8 mouse cellular contexts compared by ENCODE assay signal in the genomic region with DNA sequence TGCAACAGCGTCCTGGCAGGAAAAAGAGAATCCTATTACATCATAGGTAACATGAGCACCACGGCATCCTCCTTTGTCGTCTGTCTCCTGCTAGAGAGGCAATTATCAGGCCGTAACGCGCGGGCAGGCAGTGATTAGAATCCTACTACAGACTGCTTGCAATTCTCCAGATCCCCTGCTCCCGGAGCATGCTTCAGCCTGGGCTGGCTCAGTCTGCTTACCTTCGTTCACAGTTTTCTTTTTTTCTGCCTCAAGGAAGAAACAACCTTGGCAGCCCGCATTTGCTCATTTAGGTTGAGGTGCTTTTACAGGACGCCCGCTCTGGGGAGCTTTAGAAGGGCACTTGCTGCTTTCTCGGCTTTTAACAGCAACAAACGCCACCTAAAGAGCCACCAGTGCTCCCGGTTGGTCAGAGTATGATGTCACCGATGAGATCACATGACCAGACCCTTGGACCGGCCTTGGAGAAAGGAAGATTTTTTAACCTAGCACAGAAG.
DNase-seq lines count a peak whose midpoint lies in the region; ATAC-seq and TF ChIP-seq lines count a peak whose summit lies in the region.

No protein-coding gene starts in this region.

- no peaks in the 10 kb centered on the region for H3K27me3 ChIP-seq in C2C12 (ENCODE audit: control insufficient read depth, insufficient read depth, insufficient read length)
- no peaks in the 10 kb centered on the region for H3K27me3 ChIP-seq in embryonic facial prominence, embryonic 15.5 days
- no peaks in the 10 kb centered on the region for H3K27me3 ChIP-seq in heart, postnatal 0 days (ENCODE audit: control insufficient read depth, insufficient read depth, low read length)
- H3K27me3 ChIP-seq in liver, embryonic 16.5 days (ENCODE audit: control insufficient read depth, insufficient read depth, low read depth, low read length): no peaks in the 10 kb centered on the region

- no peaks in the 10 kb centered on the region for H3K79me2 ChIP-seq in C2C12 (ENCODE audit: control insufficient read depth, insufficient read depth)

- peak; percentile 84 for ATAC-seq in embryonic facial prominence, embryonic 15.5 days (ENCODE audit: insufficient number of reproducible peaks, low FRiP score, low TSS enrichment, low read depth)
- ATAC-seq in heart, postnatal 0 days (ENCODE audit: insufficient read depth, low read depth): peak; percentile 60
- no peak for ATAC-seq in liver, embryonic 16.5 days (ENCODE audit: low read depth)

- H3K4me1 ChIP-seq in embryonic facial prominence, embryonic 15.5 days: no peaks in the 10 kb centered on the region
- no peaks in the 10 kb centered on the region for H3K4me1 ChIP-seq in heart, postnatal 0 days (ENCODE audit: control insufficient read depth, insufficient read depth)
- no peaks in the 10 kb centered on the region for H3K4me1 ChIP-seq in liver, embryonic 16.5 days (ENCODE audit: control insufficient read depth, low read depth, low read length)

- H3K27ac ChIP-seq in embryonic facial prominence, embryonic 15.5 days (replicated peaks): peak overlapping the region; percentile 65
- H3K27ac ChIP-seq in heart, postnatal 0 days (ENCODE audit: low read depth): peak overlapping the region; percentile 66
- no peak overlapping the region for H3K27ac ChIP-seq in liver, embryonic 16.5 days (ENCODE audit: low read length)

- WGBS in embryonic facial prominence, embryonic 15.5 days: 16% methylated on average over 17 of the region's 17 CpGs
- 16% methylated on average over 17 of the region's 17 CpGs for WGBS in heart, postnatal 0 days
- WGBS in liver, embryonic 16.5 days (ENCODE audit: insufficient replicate concordance): 13% methylated on average over 17 of the region's 17 CpGs

- DNase-seq in adrenal gland, postnatal 36 days: peak; percentile 33 to 38
- peak; percentile 27 for DNase-seq in heart, postnatal 0 days (ENCODE audit: low spot score)
- DNase-seq in kidney, postnatal 4 days: peak; percentile 43 to 66
- DNase-seq in retina, embryonic 14.5 days (ENCODE audit: low spot score): peak; percentile 67
- DNase-seq in thymus, postnatal 25 days: no peak

- no peaks in the 10 kb centered on the region for H3K9me3 ChIP-seq in embryonic facial prominence, embryonic 15.5 days (replicated peaks)
- H3K9me3 ChIP-seq in heart, postnatal 0 days (replicated peaks; ENCODE audit: control insufficient read depth, low read length): no peaks in the 10 kb centered on the region
- no peaks in the 10 kb centered on the region for H3K9me3 ChIP-seq in liver, embryonic 16.5 days (replicated peaks; ENCODE audit: control insufficient read depth, low read length)

- no peak overlapping the region for H3K9ac ChIP-seq in embryonic facial prominence, embryonic 15.5 days
- H3K9ac ChIP-seq in heart, postnatal 0 days (replicated peaks; ENCODE audit: low read depth, low read length): peak overlapping the region; percentile 13; the same call in 1 of the 2 replicates
- H3K9ac ChIP-seq in liver, embryonic 16.5 days (ENCODE audit: low read depth, low read length): no peak overlapping the region; the same call in 1 of the 2 replicates

- TF ChIP-seq CTCF in C2C12 (IDR thresholded peaks at IDR 0.05; ENCODE audit: control insufficient read depth, insufficient read depth, insufficient read length): no peak
- TF ChIP-seq CTCF in heart, postnatal 0 days (IDR thresholded peaks at IDR 0.05; ENCODE audit: low read depth): no peak

- peak overlapping the region; percentile 26 for H3K4me3 ChIP-seq in C2C12 (ENCODE audit: insufficient read depth, poor library complexity, severe bottlenecking)
- peak overlapping the region; percentile 34 for H3K4me3 ChIP-seq in embryonic facial prominence, embryonic 15.5 days (replicated peaks)
- peak overlapping the region; percentile 47 for H3K4me3 ChIP-seq in heart, postnatal 0 days (ENCODE audit: low read depth, low read length)
- peak overlapping the region; percentile 41 for H3K4me3 ChIP-seq in liver, embryonic 16.5 days (ENCODE audit: low read depth, low read length)

- H3ac ChIP-seq in C2C12 (ENCODE audit: control insufficient read depth, insufficient read length, low read depth): peak overlapping the region; percentile 54

- peaks cover 2% of the 10 kb centered on the region for H3K79me3 ChIP-seq in C2C12 (ENCODE audit: low read depth)

- H3K4me2 ChIP-seq in embryonic facial prominence, embryonic 15.5 days (replicated peaks): peak overlapping the region; percentile 42
- H3K4me2 ChIP-seq in heart, postnatal 0 days (ENCODE audit: low read depth, low read length): peak overlapping the region; percentile 61
- H3K4me2 ChIP-seq in liver, embryonic 16.5 days (ENCODE audit: low read depth, low read length): peak overlapping the region; percentile 46

- H3K36me3 ChIP-seq in C2C12 (ENCODE audit: control insufficient read depth, insufficient read depth): peaks cover 5% of the 10 kb centered on the region
- H3K36me3 ChIP-seq in embryonic facial prominence, embryonic 15.5 days: no peaks in the 10 kb centered on the region
- H3K36me3 ChIP-seq in heart, postnatal 0 days (replicated peaks; ENCODE audit: control insufficient read depth, insufficient read depth, low read length): no peaks in the 10 kb centered on the region; the same call in 1 of the 2 replicates
- H3K36me3 ChIP-seq in liver, embryonic 16.5 days (ENCODE audit: control insufficient read depth, insufficient read depth): no peaks in the 10 kb centered on the region

- TF ChIP-seq EP300 in heart, postnatal 0 days (IDR thresholded peaks at IDR 0.05; ENCODE audit: low read depth): no peak

TF ChIP-seq in C2C12, 6 proteins besides CTCF, POLR2A, EP300 and RAD21:
- TF ChIP-seq USF1 (IDR thresholded peaks at IDR 0.05; ENCODE audit: low read depth) (peak; percentile 87), MAX (IDR thresholded peaks at IDR 0.05) (no peak), CEBPB (IDR thresholded peaks at IDR 0.05; ENCODE audit: low read depth) (peak; percentile 25)
